Mouse (Mus musculus): Measurements from ENCODE around the gene Rpa2. TPM values are rescaled to one million over a fixed set of nuclear protein-coding genes. Genes with fewer than 3 reads are reported as not detected.

Rpa2 gene
- polyA plus RNA-seq (2015; fragmentation: Nextera tagmentation; extraction: Ambion mirVana) = 26.6 and 27.9 TPM in 2 replicates

GRCm38 (mm10) chr4:132767914-132768876, at the start of gene Rpa2:
Gene Rpa2 (plus strand): TSS chr4:132768332.
- Histone ChIP-seq H3K9ac (ENCODE audit: low read depth, low read length) (peak within 1 kb of the TSS; percentile 76), H3K4me1 (replicated peaks; ENCODE audit: control insufficient read depth, insufficient read depth, low read length) (no peaks in the 10 kb centered on the region), H3K9me3 (ENCODE audit: control insufficient read depth) (no peaks in the 10 kb centered on the region), H3K4me3 (ENCODE audit: low read depth, low read length) (peak within 1 kb of the TSS; percentile 84), H3K27ac (ENCODE audit: low read depth, low read length) (peak within 1 kb of the TSS; percentile 73), H3K27me3 (replicated peaks; ENCODE audit: control insufficient read depth, insufficient read depth, low read length) (no peaks in the 10 kb centered on the region), H3K4me2 (replicated peaks; ENCODE audit: low read depth) (peak within 1 kb of the TSS; percentile 85), H3K36me3 (ENCODE audit: control insufficient read depth, insufficient read depth) (peaks cover 21% of the 10 kb centered on the region)
- 0 out of 2 replicates have a peak, but pooled peaks have one; percentile 15 for TF ChIP-seq CTCF (IDR thresholded peaks at IDR 0.05; ENCODE audit: low read depth)
- peak; percentile 96 for ATAC-seq
- WGBS = under 1% methylated on average over 71 of the region's 71 CpGs

- Histone ChIP-seq H3K27me3 (replicated peaks; ENCODE audit: control insufficient read depth, insufficient read depth, low read length) (no peaks in the 10 kb centered on the region), H3K4me3 (ENCODE audit: low read depth, low read length) (no peak overlapping the region), H3K4me1 (replicated peaks; ENCODE audit: control insufficient read depth, insufficient read depth, low read length) (no peaks in the 10 kb centered on the region), H3K27ac (ENCODE audit: low read depth, low read length) (no peak overlapping the region), H3K36me3 (ENCODE audit: control insufficient read depth, insufficient read depth) (0 out of 2 replicates have a peak, but pooled peaks cover 5% of the 10 kb centered on the region), H3K9ac (ENCODE audit: low read depth, low read length) (no peak overlapping the region), H3K4me2 (replicated peaks; ENCODE audit: low read depth) (no peak overlapping the region), H3K9me3 (ENCODE audit: control insufficient read depth) (no peaks in the 10 kb centered on the region)
- WGBS = 77% methylated on average over 8 of the region's 8 CpGs
- no peak for TF ChIP-seq CTCF (IDR thresholded peaks at IDR 0.05; ENCODE audit: low read depth)
- no peak for ATAC-seq
Measured at GRCm38 (mm10) chr4:132728233-132728632, 39.9 kb upstream of the Rpa2 start.

- ATAC-seq = no peak
- 40% methylated on average over 12 of the region's 12 CpGs for WGBS
- Histone ChIP-seq H3K9me3 (ENCODE audit: control insufficient read depth) (no peaks in the 10 kb centered on the region), H3K4me2 (replicated peaks; ENCODE audit: low read depth) (peak overlapping the region; percentile 85), H3K27me3 (replicated peaks; ENCODE audit: control insufficient read depth, insufficient read depth, low read length) (no peaks in the 10 kb centered on the region), H3K4me1 (replicated peaks; ENCODE audit: control insufficient read depth, insufficient read depth, low read length) (no peaks in the 10 kb centered on the region), H3K27ac (ENCODE audit: low read depth, low read length) (no peak overlapping the region), H3K9ac (ENCODE audit: low read depth, low read length) (peak overlapping the region; percentile 45; the same call in 1 of the 2 replicates), H3K36me3 (ENCODE audit: control insufficient read depth, insufficient read depth) (no peaks in the 10 kb centered on the region), H3K4me3 (ENCODE audit: low read depth, low read length) (peak overlapping the region; percentile 52)
- no peak for TF ChIP-seq CTCF (IDR thresholded peaks at IDR 0.05; ENCODE audit: low read depth)
Measured at GRCm38 (mm10) chr4:132731616-132732015, 36.5 kb upstream of the Rpa2 start.

GRCm38 (mm10) chr4:132732148-132732684, 35.9 kb upstream of the Rpa2 start, which contains the start of gene Xkr8:
Gene Xkr8 (minus strand): TSS chr4:132732546.
- Histone ChIP-seq H3K27me3 (replicated peaks; ENCODE audit: control insufficient read depth, insufficient read depth, low read length) (no peaks in the 10 kb centered on the region), H3K4me1 (replicated peaks; ENCODE audit: control insufficient read depth, insufficient read depth, low read length) (no peaks in the 10 kb centered on the region), H3K9me3 (ENCODE audit: control insufficient read depth) (no peaks in the 10 kb centered on the region), H3K27ac (ENCODE audit: low read depth, low read length) (no peak within 1 kb of the TSS), H3K36me3 (ENCODE audit: control insufficient read depth, insufficient read depth) (no peaks in the 10 kb centered on the region), H3K9ac (ENCODE audit: low read depth, low read length) (peak within 1 kb of the TSS; percentile 45; the same call in 1 of the 2 replicates), H3K4me3 (ENCODE audit: low read depth, low read length) (peak within 1 kb of the TSS; percentile 52), H3K4me2 (replicated peaks; ENCODE audit: low read depth) (peak within 1 kb of the TSS; percentile 85)
- peak; percentile 50 for TF ChIP-seq CTCF (IDR thresholded peaks at IDR 0.05; ENCODE audit: low read depth)
- ATAC-seq = peak; percentile 85
- WGBS = 1% methylated on average over 33 of the region's 34 CpGs

- Histone ChIP-seq H3K4me3 (ENCODE audit: low read depth, low read length) (no peak overlapping the region), H3K9me3 (ENCODE audit: control insufficient read depth) (no peaks in the 10 kb centered on the region), H3K9ac (ENCODE audit: low read depth, low read length) (no peak overlapping the region), H3K36me3 (ENCODE audit: control insufficient read depth, insufficient read depth) (no peaks in the 10 kb centered on the region), H3K27ac (ENCODE audit: low read depth, low read length) (no peak overlapping the region), H3K4me1 (replicated peaks; ENCODE audit: control insufficient read depth, insufficient read depth, low read length) (no peaks in the 10 kb centered on the region), H3K27me3 (replicated peaks; ENCODE audit: control insufficient read depth, insufficient read depth, low read length) (no peaks in the 10 kb centered on the region), H3K4me2 (replicated peaks; ENCODE audit: low read depth) (no peak overlapping the region)
- ATAC-seq = no peak
- no peak for TF ChIP-seq CTCF (IDR thresholded peaks at IDR 0.05; ENCODE audit: low read depth)
- 93% methylated on average over 25 of the region's 25 CpGs for WGBS
Measured at GRCm38 (mm10) chr4:132733071-132733770, 34.9 kb upstream of the Rpa2 start.

GRCm38 (mm10) chr4:132734766-132735165, 33.4 kb upstream of the Rpa2 start:
- H3K4me2 ChIP-seq (replicated peaks; ENCODE audit: low read depth) = no peak overlapping the region
- WGBS = 90% methylated on average over 2 of the region's 2 CpGs
- H3K9ac ChIP-seq (ENCODE audit: low read depth, low read length) = no peak overlapping the region
- no peak for TF ChIP-seq CTCF (IDR thresholded peaks at IDR 0.05; ENCODE audit: low read depth)
- H3K36me3 ChIP-seq (ENCODE audit: control insufficient read depth, insufficient read depth) = no peaks in the 10 kb centered on the region
- no peak overlapping the region for H3K4me3 ChIP-seq (ENCODE audit: low read depth, low read length)
- no peaks in the 10 kb centered on the region for H3K9me3 ChIP-seq (ENCODE audit: control insufficient read depth)
- H3K27ac ChIP-seq (ENCODE audit: low read depth, low read length) = no peak overlapping the region
- no peaks in the 10 kb centered on the region for H3K27me3 ChIP-seq (replicated peaks; ENCODE audit: control insufficient read depth, insufficient read depth, low read length)
- no peak for ATAC-seq
- no peaks in the 10 kb centered on the region for H3K4me1 ChIP-seq (replicated peaks; ENCODE audit: control insufficient read depth, insufficient read depth, low read length)

Measured in intestine, postnatal 0 days (tissue).